Mouse (Mus musculus) heart, embryonic 16.5 days (tissue): ENCODE measurements around the gene Kctd18. TPM values are rescaled to one million over a fixed set of nuclear protein-coding genes. Genes with fewer than 3 reads are reported as not detected.

Experiments
- ATAC-seq: fragments of 200-750 bp; cut with Nextera tagmentation; replicated peaks from 2 replicates; pipeline ENCODE4 v1.8.0; 2017; ENCODE audit warnings: moderate number of reproducible peaks; ENCODE audit not compliant: insufficient read depth, low FRiP score; ENCODE audit errors: extremely low read depth
- H3K27ac ChIP-seq: fragments of 300-500 bp; sonication (generic); 2 replicates; pipeline ENCODE4 v1.5.1; 2014; ENCODE audit warnings: mild to moderate bottlenecking, low read length, control low read depth, moderate library complexity
- H3K27me3 ChIP-seq: fragments of 300-500 bp; sonication (generic); 2 replicates; pipeline ENCODE4 v1.6.1; 2014; ENCODE audit warnings: low read length, mixed read lengths; ENCODE audit not compliant: control insufficient read depth, insufficient read depth
- H3K36me3 ChIP-seq: fragments of 300-500 bp; sonication (generic); 2 replicates; pipeline ENCODE4 v1.6.1; 2014; ENCODE audit not compliant: control insufficient read depth, insufficient read depth
- H3K4me1 ChIP-seq: fragments of 300-500 bp; sonication (generic); 2 replicates; pipeline ENCODE4 v1.6.1; 2014; ENCODE audit warnings: low read length, mixed read lengths; ENCODE audit not compliant: control insufficient read depth, insufficient read depth
- H3K4me2 ChIP-seq: fragments of 300-500 bp; sonication (generic); 2 replicates; pipeline ENCODE4 v1.6.1; 2014; ENCODE audit warnings: low read depth, mild to moderate bottlenecking, control low read depth, low read length
- H3K4me3 ChIP-seq: fragments of 300-500 bp; sonication (generic); 2 replicates; pipeline ENCODE4 v1.5.1; 2014; ENCODE audit warnings: mild to moderate bottlenecking, control low read depth, low read length
- H3K9ac ChIP-seq: fragments of 300-500 bp; sonication (generic); 2 replicates; pipeline ENCODE4 v1.6.1; 2014; ENCODE audit warnings: low read length, control low read depth
- H3K9me3 ChIP-seq: fragments of 300-500 bp; sonication (generic); replicated peaks from 2 replicates; pipeline ENCODE4 v1.6.1; 2016; ENCODE audit warnings: low read length; ENCODE audit not compliant: control insufficient read depth
- WGBS: fragments of 180-500 bp; shearing (Covaris S2); extraction: QIAGEN DNeasy Blood & Tissue Kit; methylation state at CpG from one replicate; pipeline ENCODE4 v1.1.7; 2014; 5-methylcytosine and 5-hydroxymethylcytosine counted together
- polyA plus RNA-seq: library from polyadenylated mRNA; unstranded; fragments of >200 nt; fragmentation: Nextera tagmentation; extraction: Ambion mirVana; gene quantifications from 2 replicates; pipeline ENCODE4 v1.2.1, GENCODE M21; 2015

Kctd18 gene
- polyA plus RNA-seq: 9.8 and 14.0 TPM in 2 replicates

- Histone ChIP-seq H3K27ac (no peak within 1 kb of the TSS), H3K4me3 (no peak within 1 kb of the TSS), H3K9me3 (no peaks in the 10 kb centered on the region)
Measured at GRCm38 (mm10) chr1:58018856-58019255, at the start of gene Kctd18. Gene Kctd18, minus strand, starts transcription at chr1:58018956.

GRCm38 (mm10) chr1:58065606-58066005, 46.9 kb upstream of the Kctd18 start:
- no peaks in the 10 kb centered on the region for H3K9me3 ChIP-seq
- no peak for ATAC-seq
- H3K4me1 ChIP-seq: no peaks in the 10 kb centered on the region
- no peak overlapping the region for H3K27ac ChIP-seq
- H3K4me2 ChIP-seq: no peak overlapping the region
- H3K27me3 ChIP-seq: no peaks in the 10 kb centered on the region
- H3K9ac ChIP-seq: no peak overlapping the region
- H3K4me3 ChIP-seq: no peak overlapping the region
- WGBS: 77% methylated on average over 3 of the region's 3 CpGs
- H3K36me3 ChIP-seq: no peaks in the 10 kb centered on the region

More at GRCm38 (mm10) chr1:58018856-58019255, at the start of gene Kctd18:
- WGBS: 97% methylated on average over 7 of the region's 7 CpGs
- Histone ChIP-seq H3K36me3 (peaks cover 38% of the 10 kb centered on the region), H3K4me2 (no peak within 1 kb of the TSS), H3K27me3 (no peaks in the 10 kb centered on the region), H3K9ac (no peak within 1 kb of the TSS), H3K4me1 (no peaks in the 10 kb centered on the region)
- no peak for ATAC-seq

GRCm38 (mm10) chr1:58065151-58065550, 46.4 kb upstream of the Kctd18 start:
- H3K4me3 ChIP-seq: no peak overlapping the region
- no peak overlapping the region for H3K27ac ChIP-seq
- H3K9me3 ChIP-seq: no peaks in the 10 kb centered on the region
- H3K9ac ChIP-seq: no peak overlapping the region
- H3K36me3 ChIP-seq: no peaks in the 10 kb centered on the region
- no peaks in the 10 kb centered on the region for H3K27me3 ChIP-seq
- no peaks in the 10 kb centered on the region for H3K4me1 ChIP-seq
- ATAC-seq: no peak
- no peak overlapping the region for H3K4me2 ChIP-seq
- WGBS: 90% methylated on average over 5 of the region's 5 CpGs

GRCm38 (mm10) chr1:58062131-58062530, 43.4 kb upstream of the Kctd18 start:
- H3K9ac ChIP-seq: no peak overlapping the region
- no peak overlapping the region for H3K27ac ChIP-seq
- no peak overlapping the region for H3K4me2 ChIP-seq
- H3K27me3 ChIP-seq: no peaks in the 10 kb centered on the region
- no peaks in the 10 kb centered on the region for H3K36me3 ChIP-seq
- WGBS: 88% methylated on average over 7 of the region's 7 CpGs
- no peaks in the 10 kb centered on the region for H3K9me3 ChIP-seq
- ATAC-seq: no peak
- H3K4me3 ChIP-seq: no peak overlapping the region
- H3K4me1 ChIP-seq: no peaks in the 10 kb centered on the region

- no peak overlapping the region for H3K27ac ChIP-seq
- H3K4me3 ChIP-seq: no peak overlapping the region
- H3K36me3 ChIP-seq: no peaks in the 10 kb centered on the region
- no peak overlapping the region for H3K4me2 ChIP-seq
- no peaks in the 10 kb centered on the region for H3K4me1 ChIP-seq
- 85% methylated on average over 4 of the region's 4 CpGs for WGBS
- no peak for ATAC-seq
- no peaks in the 10 kb centered on the region for H3K27me3 ChIP-seq
- no peaks in the 10 kb centered on the region for H3K9me3 ChIP-seq
- H3K9ac ChIP-seq: no peak overlapping the region
Measured at GRCm38 (mm10) chr1:58058846-58059245, 40.1 kb upstream of the Kctd18 start.

- no peaks in the 10 kb centered on the region for H3K4me1 ChIP-seq
- 52% methylated on average over 11 of the region's 11 CpGs for WGBS
- H3K27ac ChIP-seq: no peak overlapping the region
- ATAC-seq: no peak; the same call in 1 of the 2 replicates
- H3K9ac ChIP-seq: no peak overlapping the region
- no peaks in the 10 kb centered on the region for H3K9me3 ChIP-seq
- no peak overlapping the region for H3K4me3 ChIP-seq
- H3K36me3 ChIP-seq: no peaks in the 10 kb centered on the region
- peak overlapping the region; percentile 38; the same call in 1 of the 2 replicates for H3K4me2 ChIP-seq
- H3K27me3 ChIP-seq: no peaks in the 10 kb centered on the region
Measured at GRCm38 (mm10) chr1:58056939-58057338, 38.2 kb upstream of the Kctd18 start.

GRCm38 (mm10) chr1:58056074-58056807, 37.5 kb upstream of the Kctd18 start:
- H3K4me1 ChIP-seq: no peaks in the 10 kb centered on the region
- no peak; the same call in 1 of the 2 replicates for ATAC-seq
- no peak overlapping the region for H3K27ac ChIP-seq
- 65% methylated on average over 13 of the region's 13 CpGs for WGBS
- no peaks in the 10 kb centered on the region for H3K36me3 ChIP-seq
- no peaks in the 10 kb centered on the region for H3K9me3 ChIP-seq
- H3K9ac ChIP-seq: no peak overlapping the region
- H3K4me2 ChIP-seq: peak overlapping the region; percentile 38; the same call in 1 of the 2 replicates
- no peak overlapping the region for H3K4me3 ChIP-seq
- H3K27me3 ChIP-seq: no peaks in the 10 kb centered on the region

- Histone ChIP-seq H3K27ac (no peak overlapping the region), H3K9me3 (no peaks in the 10 kb centered on the region), H3K4me1 (no peaks in the 10 kb centered on the region), H3K4me2 (no peak overlapping the region), H3K27me3 (no peaks in the 10 kb centered on the region), H3K36me3 (no peaks in the 10 kb centered on the region), H3K9ac (no peak overlapping the region), H3K4me3 (no peak overlapping the region)
- no peak for ATAC-seq
- 84% methylated on average over 11 of the region's 11 CpGs for WGBS
Measured at GRCm38 (mm10) chr1:58055598-58055997, 36.8 kb upstream of the Kctd18 start.

GRCm38 (mm10) chr1:58049126-58049525, 30.4 kb upstream of the Kctd18 start:
- no peak overlapping the region for H3K4me2 ChIP-seq
- H3K27ac ChIP-seq: no peak overlapping the region
- no peaks in the 10 kb centered on the region for H3K27me3 ChIP-seq
- no peaks in the 10 kb centered on the region for H3K9me3 ChIP-seq
- 91% methylated on average over 5 of the region's 5 CpGs for WGBS
- no peak overlapping the region for H3K4me3 ChIP-seq
- ATAC-seq: no peak
- H3K36me3 ChIP-seq: no peaks in the 10 kb centered on the region
- no peak overlapping the region for H3K9ac ChIP-seq
- no peaks in the 10 kb centered on the region for H3K4me1 ChIP-seq
